Mouse (Mus musculus) small intestine, adult 2 months (tissue): ENCODE results near the gene Rpl36a-ps1. TPM values are rescaled to one million over a fixed set of nuclear protein-coding genes. Genes with fewer than 3 reads are reported as not detected.
"Not testable (repeated sequence)": the region's sequence is repeated elsewhere in the genome, so short reads cannot be mapped to it uniquely, and the experiment has no call there.

ENCODE experiments used
- H3K27ac ChIP-seq: fragments of 200-500 bp; 2 replicates; pipeline ENCODE4 v1.5.1; 2012; ENCODE audit warnings: low read depth, low read length, control low read depth, inconsistent platforms; ENCODE audit not compliant: insufficient read depth
- H3K27me3 ChIP-seq: fragments of 200-500 bp; 2 replicates; pipeline ENCODE4 v1.6.1; 2012; ENCODE audit warnings: mild to moderate bottlenecking, moderate library complexity, low read length, inconsistent platforms; ENCODE audit not compliant: control insufficient read depth, insufficient read depth
- H3K36me3 ChIP-seq: fragments of 200-500 bp; 2 replicates; pipeline ENCODE4 v1.6.1; 2012; ENCODE audit warnings: mild to moderate bottlenecking, low read length, control low read depth, inconsistent platforms; ENCODE audit not compliant: control insufficient read depth, insufficient read depth
- H3K4me1 ChIP-seq: fragments of 200-500 bp; 2 replicates; pipeline ENCODE4 v1.6.1; 2012; ENCODE audit warnings: low read length, inconsistent platforms, mixed read lengths; ENCODE audit not compliant: control insufficient read depth, insufficient read depth, insufficient read length
- H3K4me3 ChIP-seq: fragments of 200-500 bp; 2 replicates; pipeline ENCODE4 v1.5.1; 2012; ENCODE audit warnings: low read depth, mild to moderate bottlenecking, control low read depth, inconsistent platforms, low read length, moderate library complexity
- CTCF ChIP-seq: fragments of 200-500 bp; IDR thresholded peaks from 2 replicates; pipeline ENCODE4 v1.5.1; 2012; ENCODE audit warnings: low read depth, mild to moderate bottlenecking, control low read depth, inconsistent platforms, low read length, moderate library complexity, mixed read lengths; ENCODE audit not compliant: insufficient replicate concordance, insufficient read length; ENCODE audit errors: extremely low read depth
- POLR2A ChIP-seq: fragments of 200-500 bp; IDR thresholded peaks from 2 replicates; pipeline ENCODE4 v1.6.1; 2012; ENCODE audit warnings: low read depth, mild to moderate bottlenecking, control low read depth, inconsistent platforms, low read length, moderate library complexity
- WGBS: fragments of 180-500 bp; shearing (Covaris S2); methylation state at CpG from one replicate; pipeline ENCODE4 v1.1.7; 2018; 5-methylcytosine and 5-hydroxymethylcytosine counted together
- polyA plus RNA-seq: library from polyadenylated mRNA; depleted of rRNA; stranded (reverse); fragments of >200 nt; gene quantifications from 2 replicates; pipeline ENCODE4 v1.2.3, GENCODE M21; 2012; rRNA removed

Gene Rpl36a-ps1
- polyA plus RNA-seq, result not detected in 2 replicates

- WGBS, result 96% methylated on average over 7 of the region's 7 CpGs
- H3K4me3 ChIP-seq, result no peak within 1 kb of the TSS
- no peaks in the 10 kb centered on the region for H3K27me3 ChIP-seq
- no peak within 1 kb of the TSS for H3K27ac ChIP-seq
- TF ChIP-seq CTCF, result no peak
- TF ChIP-seq POLR2A, result no peak
- no peaks in the 10 kb centered on the region; the same call in 1 of the 2 replicates for H3K4me1 ChIP-seq
- H3K36me3 ChIP-seq, result no peaks in the 10 kb centered on the region
Measured at GRCm38 (mm10) chr14:98994218-98994617, at the start of gene Rpl36a-ps1. Rpl36a-ps1 (minus strand) TSS chr14:98994318.

- WGBS, result 73% methylated on average over 1 of the region's 1 CpGs
- TF ChIP-seq CTCF, result no peak
- no peak for TF ChIP-seq POLR2A
Measured at GRCm38 (mm10) chr14:99043499-99043898, 49.4 kb upstream of the Rpl36a-ps1 start.

GRCm38 (mm10) chr14:99041416-99041815 lies 47.3 kb upstream of the Rpl36a-ps1 start:
- TF ChIP-seq POLR2A (no peak), CTCF (no peak)
- Histone ChIP-seq H3K27me3 (no peaks in the 10 kb centered on the region), H3K27ac (no peak overlapping the region), H3K4me1 (peaks cover 2% of the 10 kb centered on the region; the same call in 1 of the 2 replicates), H3K36me3 (0 out of 2 replicates have a peak, but pooled peaks cover 1% of the 10 kb centered on the region), H3K4me3 (no peak overlapping the region)
- 60% methylated on average over 4 of the region's 4 CpGs for WGBS

More at GRCm38 (mm10) chr14:99043499-99043898, 49.4 kb upstream of the Rpl36a-ps1 start:
- H3K27me3 ChIP-seq, result no peaks in the 10 kb centered on the region
- no peak overlapping the region for H3K4me3 ChIP-seq
- H3K36me3 ChIP-seq, result 0 out of 2 replicates have a peak, but pooled peaks cover 1% of the 10 kb centered on the region
- peaks cover 2% of the 10 kb centered on the region; the same call in 1 of the 2 replicates for H3K4me1 ChIP-seq
- H3K27ac ChIP-seq, result no peak overlapping the region

GRCm38 (mm10) chr14:99039308-99039707 lies 45.2 kb upstream of the Rpl36a-ps1 start:
- not testable (repeated sequence) for H3K27me3 ChIP-seq, H3K36me3 ChIP-seq, H3K4me1 ChIP-seq, H3K4me3 ChIP-seq, H3K27ac ChIP-seq
- 79% methylated on average over 5 of the region's 5 CpGs for WGBS

GRCm38 (mm10) chr14:99037703-99038102 lies 43.6 kb upstream of the Rpl36a-ps1 start:
- H3K27me3 ChIP-seq, result no peaks in the 10 kb centered on the region
- no peak overlapping the region for H3K27ac ChIP-seq
- H3K4me3 ChIP-seq, result no peak overlapping the region
- 77% methylated on average over 2 of the region's 2 CpGs for WGBS
- TF ChIP-seq POLR2A (no peak), CTCF (no peak)
- peaks cover 11% of the 10 kb centered on the region; the same call in 1 of the 2 replicates for H3K36me3 ChIP-seq
- H3K4me1 ChIP-seq, result no peaks in the 10 kb centered on the region; the same call in 1 of the 2 replicates

GRCm38 (mm10) chr14:99036039-99036438 lies 41.9 kb upstream of the Rpl36a-ps1 start:
- WGBS, result 74% methylated on average over 4 of the region's 4 CpGs
- no peak for TF ChIP-seq POLR2A
- no peak for TF ChIP-seq CTCF
- Histone ChIP-seq H3K27ac (no peak overlapping the region), H3K4me3 (no peak overlapping the region), H3K4me1 (no peaks in the 10 kb centered on the region), H3K27me3 (no peaks in the 10 kb centered on the region), H3K36me3 (peaks cover 11% of the 10 kb centered on the region; the same call in 1 of the 2 replicates)

GRCm38 (mm10) chr14:99034851-99035250 lies 40.7 kb upstream of the Rpl36a-ps1 start:
- H3K4me1 ChIP-seq, H3K4me3 ChIP-seq, H3K27me3 ChIP-seq, H3K27ac ChIP-seq, H3K36me3 ChIP-seq: not testable (repeated sequence)
- 94% methylated on average over 8 of the region's 8 CpGs for WGBS

GRCm38 (mm10) chr14:99032596-99032995 lies 38.5 kb upstream of the Rpl36a-ps1 start:
- H3K36me3 ChIP-seq, result peaks cover 10% of the 10 kb centered on the region; the same call in 1 of the 2 replicates
- no peaks in the 10 kb centered on the region for H3K4me1 ChIP-seq
- no peak overlapping the region for H3K4me3 ChIP-seq
- H3K27ac ChIP-seq, result no peak overlapping the region
- TF ChIP-seq POLR2A (no peak), CTCF (no peak)
- no peaks in the 10 kb centered on the region for H3K27me3 ChIP-seq
- 41% methylated on average over 5 of the region's 5 CpGs for WGBS
